Mouse (Mus musculus) T-helper 2 cell (primary cell): ENCODE measurements around the gene Ifitm6.
"Not testable (repeated sequence)": the region's sequence is repeated elsewhere in the genome, so short reads cannot be mapped to it uniquely, and the experiment has no call there.

Experiments
- in situ Hi-C: fragments of 300-600 bp; cut with MboI, MseI; formaldehyde crosslinking; loops from one replicate; pipeline ENCODE4 v1.15.1; 2025; ENCODE audit warnings: high pct_unique_total_duplicates

Gene Ifitm6

GRCm38 (mm10) chr7:141009665-141010064 lies 8.1 kb downstream of the Ifitm6 start:
- in situ Hi-C loops = loop anchor here (5.0 kb wide), 1 partner anchor 38 kb away; no protein-coding TSS in a partner anchor

- in situ Hi-C loops = no loop called here
Measured at GRCm38 (mm10) chr7:141008938-141009660, 8.6 kb downstream of the Ifitm6 start.

DNA sequence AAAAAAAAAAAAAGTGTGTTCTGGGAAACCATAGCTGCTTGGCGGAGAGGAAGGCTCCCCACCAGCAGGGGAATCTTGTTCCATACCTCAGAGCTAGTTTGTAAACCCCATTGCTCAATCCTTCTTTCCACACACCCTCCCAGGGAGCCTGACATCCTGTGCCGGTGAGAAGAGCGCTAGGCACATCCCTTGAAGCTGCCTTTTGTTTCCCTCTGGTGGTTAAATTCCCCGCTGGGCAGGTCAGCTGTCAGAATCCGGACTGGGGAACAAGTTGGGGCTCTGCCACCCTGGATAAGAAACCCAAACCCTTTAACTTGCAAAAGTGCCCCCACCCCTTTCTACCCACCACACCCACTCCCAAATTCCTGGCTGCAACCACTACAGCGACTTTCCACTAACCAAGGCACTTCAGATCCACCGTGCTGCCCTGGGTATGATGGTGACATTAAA lies 9.4 kb downstream of the Ifitm6 start:
- in situ Hi-C loops = no loop called here

DNA sequence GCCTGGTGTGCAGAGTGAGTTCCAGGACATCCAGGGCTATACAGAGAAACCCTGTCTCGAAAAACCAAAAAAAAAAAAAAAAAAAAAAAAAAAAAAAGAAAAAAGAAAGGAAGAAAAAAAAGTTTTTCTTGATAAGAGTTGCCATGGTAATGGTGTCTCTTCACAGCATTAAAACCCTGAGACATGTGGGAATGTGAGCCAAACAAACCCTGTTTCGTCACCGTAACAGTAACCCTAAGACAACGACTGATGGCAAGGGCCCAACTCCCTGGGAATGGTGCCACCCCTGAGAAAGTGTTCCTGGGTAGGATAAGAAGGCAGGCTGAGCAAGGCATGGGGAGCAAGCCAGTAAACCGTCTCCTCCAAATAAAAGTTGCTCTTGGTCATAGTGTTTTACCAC lies 10.8 kb downstream of the Ifitm6 start:
- in situ Hi-C loops = no loop called here

- in situ Hi-C loops = no loop called here
Measured at GRCm38 (mm10) chr7:141006446-141006845, 11.3 kb downstream of the Ifitm6 start.

DNA sequence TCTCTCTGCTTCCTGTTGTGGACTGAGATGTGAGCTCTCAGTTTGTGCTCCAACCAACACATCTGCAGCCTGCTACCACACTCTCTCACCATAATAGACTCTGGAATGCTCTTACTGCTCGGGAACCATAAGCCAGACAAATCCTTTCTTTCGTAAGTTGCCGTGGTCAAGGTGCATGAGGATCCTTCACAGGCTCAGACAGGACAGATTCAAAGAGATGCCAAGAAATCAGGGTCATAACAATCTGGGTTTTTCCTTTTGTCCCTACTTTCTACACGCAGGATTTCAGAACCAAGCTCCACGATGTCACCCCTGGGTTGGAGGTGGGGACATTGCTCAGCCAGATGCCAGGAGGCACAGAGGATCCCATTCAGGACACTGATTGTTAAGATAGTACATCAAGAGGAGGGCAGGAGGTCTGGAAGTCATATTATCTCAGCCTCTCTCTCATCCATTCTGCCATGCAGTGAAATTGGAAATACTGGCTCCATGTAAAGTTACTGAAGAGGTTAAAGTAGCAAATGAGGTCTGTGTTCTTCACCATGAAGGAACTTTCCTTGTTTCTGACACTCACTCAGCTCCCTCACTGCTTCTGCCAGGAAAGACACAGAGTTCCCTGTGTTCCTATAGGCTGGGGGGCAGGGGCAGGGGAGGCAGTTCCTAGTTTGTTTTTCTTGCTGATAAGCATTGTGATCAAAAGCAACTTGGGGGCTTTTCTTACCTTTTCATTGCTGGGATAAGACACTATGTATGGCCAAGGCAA lies 14.3 kb downstream of the Ifitm6 start:
- in situ Hi-C loops = no loop called here

- in situ Hi-C loops = no loop called here
Measured at GRCm38 (mm10) chr7:141000881-141001708, 16.6 kb downstream of the Ifitm6 start.

DNA sequence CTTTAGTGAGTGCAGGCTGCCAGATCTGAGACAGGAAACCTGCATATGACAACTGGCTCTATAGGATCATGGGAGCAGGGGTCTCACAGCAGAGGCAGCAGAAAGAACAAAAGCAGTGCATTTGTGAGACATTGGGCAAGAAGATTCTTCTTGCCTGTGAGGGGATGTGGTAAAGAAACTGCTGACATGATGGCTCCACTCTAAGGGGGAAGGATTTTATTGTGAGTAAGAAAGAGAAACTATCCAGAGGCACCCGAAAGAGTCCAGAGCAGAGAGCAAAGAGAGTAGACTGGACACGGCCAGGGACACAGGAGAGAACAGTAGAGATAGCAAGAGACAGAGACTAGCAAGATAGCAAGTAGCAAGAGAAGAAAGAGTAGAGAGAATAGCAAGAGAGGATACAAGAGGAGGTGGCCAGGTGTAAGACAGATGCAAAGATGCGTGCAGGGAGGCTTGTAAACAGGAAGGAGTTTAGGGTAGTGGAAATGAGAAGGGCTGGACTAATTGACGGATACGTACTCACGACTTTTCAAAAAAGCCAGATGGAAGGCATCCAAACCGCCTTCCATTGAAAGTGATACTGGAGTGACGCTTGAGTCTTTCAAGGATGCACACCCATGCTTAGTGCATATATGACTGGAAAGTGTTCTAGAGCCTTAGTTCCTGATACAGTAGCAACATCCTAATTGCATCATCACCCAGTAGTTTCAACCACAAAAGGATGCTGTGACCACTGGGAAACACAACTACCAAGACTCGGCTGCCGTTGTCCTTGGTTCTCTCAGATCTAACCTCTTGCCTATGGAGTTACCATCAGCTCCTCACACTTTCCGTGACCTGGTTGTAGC lies 18.6 kb downstream of the Ifitm6 start:
- in situ Hi-C loops = no loop called here

GRCm38 (mm10) chr7:140997817-140998216 lies 19.9 kb downstream of the Ifitm6 start:
- in situ Hi-C loops = no loop called here

DNA sequence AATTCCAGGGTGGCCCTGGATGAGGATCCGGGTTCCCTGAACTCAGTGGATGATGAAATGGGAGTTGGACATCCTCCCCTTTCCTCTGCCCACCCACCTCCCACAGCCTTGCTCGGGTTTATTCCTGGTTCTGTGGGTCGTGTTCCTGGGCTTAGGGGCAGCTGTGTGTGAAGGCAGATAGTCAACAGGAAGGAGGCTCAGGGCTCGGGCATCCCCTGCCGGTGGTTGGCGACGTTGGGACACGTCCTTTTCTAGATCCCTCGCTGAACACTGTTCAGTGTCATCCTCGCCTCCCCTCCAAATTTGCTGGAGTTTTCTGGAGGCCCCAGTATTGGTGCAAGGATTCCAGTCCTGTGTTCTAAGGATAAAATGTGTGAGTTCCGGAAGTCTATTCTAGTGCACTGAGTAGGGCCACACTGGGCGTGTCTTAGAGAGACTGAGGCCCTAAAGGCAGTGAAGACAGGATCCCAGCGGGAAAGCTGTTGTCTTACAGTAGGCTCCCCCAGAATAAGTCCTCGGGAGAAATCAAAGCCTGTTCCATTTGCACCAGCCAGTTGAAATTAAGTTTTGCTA lies 26.5 kb downstream of the Ifitm6 start:
- in situ Hi-C loops = no loop called here

GRCm38 (mm10) chr7:140990622-140991021 lies 27.1 kb downstream of the Ifitm6 start:
- in situ Hi-C loops = no loop called here

GRCm38 (mm10) chr7:140990185-140990584 lies 27.5 kb downstream of the Ifitm6 start:
- in situ Hi-C loops = no loop called here

DNA sequence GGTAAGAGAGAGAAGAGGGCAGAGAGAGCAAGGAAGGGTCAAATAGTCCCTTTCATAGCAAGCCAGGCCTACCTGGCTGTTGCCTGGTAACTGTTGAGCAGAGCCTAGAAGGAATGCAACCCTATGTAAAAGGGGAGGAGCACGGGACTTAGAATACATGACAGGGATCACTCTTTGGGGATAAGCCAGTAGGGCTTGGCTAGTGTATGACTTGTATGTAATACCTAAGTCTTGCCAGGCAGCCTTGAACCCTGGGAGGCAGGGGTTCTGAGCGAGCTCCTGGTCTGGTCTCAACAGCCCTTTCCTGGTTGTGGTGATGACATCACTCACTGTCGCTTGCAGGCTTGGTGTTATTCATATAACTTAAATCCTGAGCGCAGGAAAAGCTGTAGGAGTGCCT lies 28.7 kb downstream of the Ifitm6 start:
- in situ Hi-C loops = no loop called here

GRCm38 (mm10) chr7:140987182-140988138 lies 30.3 kb downstream of the Ifitm6 start:
- in situ Hi-C loops = no loop called here

- in situ Hi-C loops = no loop called here
Measured at GRCm38 (mm10) chr7:140982971-140983370, 34.8 kb downstream of the Ifitm6 start.

DNA sequence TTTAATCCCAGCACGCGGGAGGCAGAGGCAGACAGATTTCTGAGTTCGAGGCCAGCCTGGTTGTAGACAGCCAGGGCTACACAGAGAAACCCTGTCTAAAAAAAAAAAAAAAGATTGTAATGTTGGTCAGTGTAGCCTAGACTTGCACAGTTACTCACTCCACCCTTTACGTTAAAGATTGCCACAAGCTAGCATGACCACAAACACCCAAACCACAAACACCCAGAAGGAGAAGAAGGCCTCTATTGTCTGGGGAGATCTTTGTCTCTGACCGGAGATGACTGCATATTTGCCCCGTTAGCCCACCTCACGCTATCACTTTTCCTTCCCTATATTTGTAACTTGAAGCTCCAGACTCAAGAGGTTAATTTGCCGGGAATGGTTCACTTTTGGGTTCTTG lies 36.0 kb downstream of the Ifitm6 start:
- in situ Hi-C loops = no loop called here

DNA sequence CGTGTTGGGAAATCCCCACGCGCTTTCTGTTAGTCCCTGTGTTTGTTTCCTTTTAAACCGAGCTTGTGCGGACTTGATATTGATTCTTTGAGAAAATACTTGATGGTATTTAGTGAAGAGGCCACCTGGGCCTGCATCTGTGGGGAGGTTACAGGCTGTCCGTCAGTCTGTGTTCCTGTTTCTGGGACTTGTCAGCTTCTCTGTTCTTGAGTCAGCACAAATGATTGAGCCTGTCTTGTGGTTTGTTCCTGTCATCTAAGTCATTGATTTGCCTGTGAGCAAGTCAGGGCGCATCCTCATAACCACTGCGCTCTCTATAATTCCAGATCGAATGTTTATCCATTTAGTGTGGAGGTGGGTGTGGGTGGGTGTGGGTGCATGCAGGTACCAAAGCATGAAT lies 41.0 kb downstream of the Ifitm6 start:
- in situ Hi-C loops = not testable (repeated sequence)

- in situ Hi-C loops = no loop called here
Measured at GRCm38 (mm10) chr7:140975465-140975864, 42.3 kb downstream of the Ifitm6 start.

DNA sequence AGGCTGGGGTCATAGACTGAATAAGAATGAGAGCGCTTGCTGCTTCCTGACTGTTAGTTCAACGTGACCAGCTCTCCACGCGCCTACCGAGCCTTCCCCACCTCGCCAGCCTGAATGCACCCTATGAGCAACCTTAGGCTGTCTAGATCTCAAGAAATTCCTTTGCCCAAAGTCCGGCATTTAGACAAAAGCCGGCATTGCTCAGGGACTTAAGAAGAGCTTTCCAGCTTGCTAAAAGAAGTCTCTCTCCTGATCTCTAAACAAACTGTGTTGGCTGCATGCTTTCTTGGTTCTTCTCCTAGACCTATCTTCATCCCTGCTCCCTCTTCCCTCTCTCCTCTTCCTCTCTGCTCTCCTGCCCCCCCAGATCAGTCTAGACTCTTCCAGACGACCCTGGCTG lies 42.8 kb downstream of the Ifitm6 start:
- in situ Hi-C loops = no loop called here
